Mouse (Mus musculus): ENCODE results near the gene Arl4c. TPM values are rescaled to one million over a fixed set of nuclear protein-coding genes. Genes with fewer than 3 reads are reported as not detected.

Gene Arl4c
- total and polyA plus RNA-seq, 3 experiments: not detected

DNA sequence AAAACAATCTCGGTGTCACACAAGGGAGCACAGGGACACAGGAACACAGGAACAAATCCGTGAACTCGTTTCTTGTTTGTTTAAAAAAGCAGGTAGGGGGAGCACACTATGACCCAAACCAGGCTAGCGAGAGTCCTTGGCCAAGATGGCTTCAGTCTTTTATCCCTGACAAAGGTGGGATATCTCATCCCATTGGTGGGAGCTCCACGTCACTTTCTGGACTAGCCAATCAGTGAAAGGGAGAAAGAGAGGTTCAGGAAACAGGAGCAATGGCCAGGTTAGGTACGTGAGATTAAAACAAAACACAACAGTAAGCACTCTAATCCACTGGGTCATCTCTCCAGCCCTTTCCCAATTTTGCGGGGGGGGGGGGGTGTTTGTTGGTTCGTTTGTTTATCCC, 42.2 kb upstream of the Arl4c start:
- Histone ChIP-seq H3K4me3 (ENCODE audit: control insufficient read depth in 1 of 2, insufficient read depth in 1 of 2, low read depth in 2 of 2, low read length in 2 of 2) (no peak overlapping the region), H3K4me1 (ENCODE audit: control insufficient read depth in 1 of 2, insufficient read depth in 2 of 2, low read length in 2 of 2) (no peaks in the 10 kb centered on the region), H3K79me2 (ENCODE audit: control insufficient read depth, insufficient read depth, low read length, poor library complexity) (no peaks in the 10 kb centered on the region), H3K9me3 (replicated peaks; ENCODE audit: insufficient read depth, low read length) (no peaks in the 10 kb centered on the region), H3K27me3 (ENCODE audit: control insufficient read depth in 1 of 2, insufficient read depth in 2 of 2, low read length in 2 of 2) (no peaks in the 10 kb centered on the region), H3K9ac (ENCODE audit: control insufficient read depth, low read depth, low read length, poor library complexity, severe bottlenecking) (no peak overlapping the region), H3K27ac (ENCODE audit: control insufficient read depth, low read depth, low read length) (no peak overlapping the region), H3K36me3 (ENCODE audit: control insufficient read depth in 1 of 2, insufficient read depth in 2 of 2, low read length in 2 of 2) (no peaks in the 10 kb centered on the region)
- TF ChIP-seq CHD2 (IDR thresholded peaks at IDR 0.05; ENCODE audit: low read length): no peak
- no peak for TF ChIP-seq SIN3A (IDR thresholded peaks at IDR 0.05; ENCODE audit: low read length)
- no peak for TF ChIP-seq TCF12 (IDR thresholded peaks at IDR 0.05; ENCODE audit: low read depth, low read length)
- no peak for TF ChIP-seq ETS1 (IDR thresholded peaks at IDR 0.05; ENCODE audit: low read depth, low read length)
- TF ChIP-seq USF1 (IDR thresholded peaks at IDR 0.05; ENCODE audit: low read depth, low read length): no peak
- TF ChIP-seq POLR2AphosphoS5 (IDR thresholded peaks at IDR 0.05; ENCODE audit: borderline replicate concordance, low read depth, low read length): no peak
- no peak for TF ChIP-seq CHD1 (IDR thresholded peaks at IDR 0.05; ENCODE audit: low read depth, low read length)
- no peak for TF ChIP-seq ZNF384 (IDR thresholded peaks at IDR 0.05; ENCODE audit: low read depth, low read length)
- TF ChIP-seq MYC (IDR thresholded peaks at IDR 0.05; ENCODE audit: low read depth, low read length): no peak
- no peak for TF ChIP-seq KAT2A (conservative IDR thresholded peaks at IDR 0.05; ENCODE audit: low read depth, low read length)
- TF ChIP-seq CTCF (IDR thresholded peaks at IDR 0.05 in 2 of 3, conservative IDR thresholded peaks at IDR 0.05 in 1 of 3; ENCODE audit: control insufficient read depth in 1 of 3, insufficient read depth in 1 of 3, low read depth in 2 of 3, low read length in 3 of 3, poor library complexity in 1 of 3, severe bottlenecking in 1 of 3): no peak
- no peak for TF ChIP-seq UBTF (IDR thresholded peaks at IDR 0.05; ENCODE audit: borderline replicate concordance, insufficient read depth, low read depth, low read length)
- TF ChIP-seq ZMIZ1 (IDR thresholded peaks at IDR 0.05; ENCODE audit: low read depth, low read length): no peak
- TF ChIP-seq MAFK (IDR thresholded peaks at IDR 0.05; ENCODE audit: borderline replicate concordance, low read depth, low read length): no peak
- TF ChIP-seq TBP (IDR thresholded peaks at IDR 0.05; ENCODE audit: low read depth, low read length): no peak
- no peak for DNase-seq (ENCODE audit: low read depth, low spot score)

DNA sequence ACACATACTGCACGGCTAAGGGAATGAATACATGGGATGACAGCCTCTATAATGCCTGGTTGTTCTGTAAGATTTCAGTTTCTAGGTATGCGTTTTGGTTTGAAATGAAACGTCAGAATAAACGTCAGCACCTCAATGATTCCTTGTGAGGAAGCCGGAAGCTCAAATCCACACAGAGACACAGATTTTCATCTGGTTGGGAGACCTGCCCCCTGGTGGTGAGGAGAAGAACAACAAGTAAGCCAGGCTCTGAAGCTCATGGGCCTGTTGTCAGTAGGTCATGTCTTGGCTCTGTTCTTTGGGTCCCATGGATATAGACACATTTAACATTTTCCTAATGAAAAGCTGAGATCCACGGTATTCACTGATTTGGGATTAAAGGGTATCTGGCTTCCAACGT, 40.4 kb upstream of the Arl4c start:
- Histone ChIP-seq H3K9ac (ENCODE audit: control insufficient read depth, low read depth, low read length, poor library complexity, severe bottlenecking) (no peak overlapping the region), H3K27ac (ENCODE audit: control insufficient read depth, low read depth, low read length) (no peak overlapping the region), H3K36me3 (ENCODE audit: control insufficient read depth in 1 of 2, insufficient read depth in 2 of 2, low read length in 2 of 2) (no peaks in the 10 kb centered on the region), H3K9me3 (replicated peaks; ENCODE audit: insufficient read depth, low read length) (no peaks in the 10 kb centered on the region), H3K4me3 (ENCODE audit: control insufficient read depth in 1 of 2, insufficient read depth in 1 of 2, low read depth in 2 of 2, low read length in 2 of 2) (no peak overlapping the region), H3K4me1 (ENCODE audit: control insufficient read depth in 1 of 2, insufficient read depth in 2 of 2, low read length in 2 of 2) (no peaks in the 10 kb centered on the region), H3K27me3 (ENCODE audit: control insufficient read depth in 1 of 2, insufficient read depth in 2 of 2, low read length in 2 of 2) (no peaks in the 10 kb centered on the region), H3K79me2 (ENCODE audit: control insufficient read depth, insufficient read depth, low read length, poor library complexity) (no peaks in the 10 kb centered on the region)
- TF ChIP-seq RAD21 (IDR thresholded peaks at IDR 0.05; ENCODE audit: low read depth, low read length) (peak; percentile 6), E2F4 (IDR thresholded peaks at IDR 0.05; ENCODE audit: borderline replicate concordance, low read depth, low read length) (no peak), SMC3 (IDR thresholded peaks at IDR 0.05; ENCODE audit: low read depth, low read length) (peak; percentile 47), ZMIZ1 (IDR thresholded peaks at IDR 0.05; ENCODE audit: low read depth, low read length) (no peak), GATA1 (IDR thresholded peaks at IDR 0.05; ENCODE audit: low read depth, low read length) (no peak), ZC3H11A (IDR thresholded peaks at IDR 0.05; ENCODE audit: low read depth, low read length) (no peak), CTCF (IDR thresholded peaks at IDR 0.05 in 2 of 3, conservative IDR thresholded peaks at IDR 0.05 in 1 of 3; ENCODE audit: control insufficient read depth in 1 of 3, insufficient read depth in 1 of 3, low read depth in 2 of 3, low read length in 3 of 3, poor library complexity in 1 of 3, severe bottlenecking in 1 of 3) (peak; percentile 34 to 45 (median 40); a peak in 5 of 6 replicates)
- peak; percentile 2 for DNase-seq (ENCODE audit: low read depth, low spot score)

Data from MEL (cell line).